Mouse (Mus musculus): ENCODE results near the gene Aebp2. TPM values are rescaled to one million over a fixed set of nuclear protein-coding genes. Genes with fewer than 3 reads are reported as not detected.
"Not testable (repeated sequence)": the region's sequence is repeated elsewhere in the genome, so short reads cannot be mapped to it uniquely, and the experiment has no call there.

Aebp2 gene
- polyA plus RNA-seq, 1 experiment: 0.51 TPM

DNA sequence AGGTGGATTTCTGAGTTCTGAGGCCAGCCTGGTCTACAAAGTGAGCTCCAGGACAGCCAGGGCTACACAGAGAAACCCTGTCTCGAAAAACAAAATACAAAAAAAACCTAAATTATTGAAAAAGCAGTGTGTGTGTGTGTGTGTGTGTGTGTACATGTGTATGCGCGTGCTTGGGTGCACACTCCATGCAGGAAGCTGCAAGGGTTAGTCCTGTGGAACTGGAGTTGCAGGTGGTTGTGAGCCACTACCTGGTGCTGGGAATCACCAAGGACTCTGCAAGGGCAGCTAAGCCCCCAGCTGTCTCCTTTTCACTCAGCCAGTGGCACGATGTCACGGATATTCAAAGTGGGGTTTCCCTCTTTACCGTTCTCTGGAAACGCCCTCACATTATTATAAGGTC is 39.3 kb downstream of the Aebp2 start:
- Histone ChIP-seq H3K4me3 (replicated peaks) (no peak overlapping the region), H3K27me3 (ENCODE audit: control insufficient read depth) (no peaks in the 10 kb centered on the region), H3K36me3 (ENCODE audit: control insufficient read depth) (no peaks in the 10 kb centered on the region), H3K9me3 (ENCODE audit: control insufficient read depth, low read length) (no peaks in the 10 kb centered on the region), H3K4me1 (ENCODE audit: control insufficient read depth) (no peaks in the 10 kb centered on the region)
- TF ChIP-seq GATA1 (IDR thresholded peaks at IDR 0.05; ENCODE audit: low read length) (no peak), TAL1 (IDR thresholded peaks at IDR 0.05; ENCODE audit: low read length) (no peak)

DNA sequence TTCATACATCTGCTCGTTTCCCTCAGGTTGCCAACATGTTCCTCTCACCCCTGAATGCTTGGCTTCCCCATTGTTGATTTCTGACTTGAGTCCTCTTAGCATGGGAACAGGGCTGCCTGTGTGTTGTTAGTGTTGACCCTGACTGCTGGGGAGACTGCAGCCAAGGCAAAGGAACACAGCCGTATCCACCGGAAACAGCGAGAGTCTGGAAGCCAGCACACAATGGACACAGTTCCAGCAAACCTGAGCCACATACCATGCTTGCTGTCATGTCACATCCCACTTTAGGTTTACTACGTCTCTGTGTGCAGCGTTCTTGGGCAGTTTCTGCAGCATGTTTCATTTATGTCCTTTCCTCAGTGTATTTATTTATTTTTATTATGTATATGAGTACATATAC is 39.8 kb downstream of the Aebp2 start:
- no peaks in the 10 kb centered on the region for H3K4me1 ChIP-seq (ENCODE audit: control insufficient read depth)
- no peaks in the 10 kb centered on the region for H3K9me3 ChIP-seq (ENCODE audit: control insufficient read depth, low read length)
- H3K4me3 ChIP-seq (replicated peaks): no peak overlapping the region
- TF ChIP-seq GATA1 (IDR thresholded peaks at IDR 0.05; ENCODE audit: low read length) (no peak), TAL1 (IDR thresholded peaks at IDR 0.05; ENCODE audit: low read length) (no peak)
- no peaks in the 10 kb centered on the region for H3K36me3 ChIP-seq (ENCODE audit: control insufficient read depth)
- no peaks in the 10 kb centered on the region for H3K27me3 ChIP-seq (ENCODE audit: control insufficient read depth)

DNA sequence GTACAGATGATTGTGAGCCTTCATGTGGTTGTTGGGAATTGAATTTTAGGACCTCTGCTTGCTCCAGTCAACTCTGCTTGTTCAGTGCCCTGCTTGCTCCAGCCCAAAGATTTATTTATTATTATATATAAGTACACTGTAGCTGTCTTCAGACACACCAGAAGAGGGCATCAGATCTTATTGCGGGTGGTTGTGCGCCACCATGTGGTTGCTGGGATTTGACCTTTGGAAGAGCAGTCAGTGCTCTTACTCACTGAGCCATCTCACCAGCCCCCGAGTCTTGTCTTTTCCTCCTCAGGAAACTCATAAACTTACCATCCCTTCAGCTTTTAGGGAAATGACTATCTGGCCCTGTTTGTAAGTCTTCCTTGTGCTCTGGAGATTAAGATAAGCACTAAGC is 40.2 kb downstream of the Aebp2 start:
- H3K4me3 ChIP-seq (replicated peaks); H3K4me1 ChIP-seq (ENCODE audit: control insufficient read depth); H3K9me3 ChIP-seq (ENCODE audit: control insufficient read depth, low read length); H3K27me3 ChIP-seq (ENCODE audit: control insufficient read depth); H3K36me3 ChIP-seq (ENCODE audit: control insufficient read depth): not testable (repeated sequence)

DNA sequence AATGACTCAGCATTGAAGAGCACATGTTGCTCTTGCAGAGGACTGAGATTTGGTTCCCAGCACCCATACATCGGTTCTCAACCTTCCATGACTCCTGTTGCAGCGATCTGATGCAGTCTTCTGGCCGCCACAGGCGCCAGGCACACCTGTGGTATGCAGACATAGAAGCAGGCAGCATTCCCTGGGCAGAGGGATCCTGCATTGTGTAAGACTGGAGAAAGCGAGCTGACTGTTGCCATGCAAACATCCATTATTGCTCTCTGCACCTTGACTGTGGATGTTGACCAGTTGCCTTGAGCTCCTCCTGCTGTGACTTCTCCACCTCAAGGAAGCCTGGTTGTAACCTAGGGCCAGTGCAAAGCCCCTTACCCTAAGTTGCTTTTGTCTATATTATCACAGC is 42.1 kb downstream of the Aebp2 start:
- no peak for TF ChIP-seq TAL1 (IDR thresholded peaks at IDR 0.05; ENCODE audit: low read length)
- Histone ChIP-seq H3K9me3 (ENCODE audit: control insufficient read depth, low read length) (peaks cover 1% of the 10 kb centered on the region), H3K36me3 (ENCODE audit: control insufficient read depth) (no peaks in the 10 kb centered on the region), H3K4me3 (replicated peaks) (no peak overlapping the region), H3K27me3 (ENCODE audit: control insufficient read depth) (no peaks in the 10 kb centered on the region), H3K4me1 (ENCODE audit: control insufficient read depth) (no peaks in the 10 kb centered on the region)

DNA sequence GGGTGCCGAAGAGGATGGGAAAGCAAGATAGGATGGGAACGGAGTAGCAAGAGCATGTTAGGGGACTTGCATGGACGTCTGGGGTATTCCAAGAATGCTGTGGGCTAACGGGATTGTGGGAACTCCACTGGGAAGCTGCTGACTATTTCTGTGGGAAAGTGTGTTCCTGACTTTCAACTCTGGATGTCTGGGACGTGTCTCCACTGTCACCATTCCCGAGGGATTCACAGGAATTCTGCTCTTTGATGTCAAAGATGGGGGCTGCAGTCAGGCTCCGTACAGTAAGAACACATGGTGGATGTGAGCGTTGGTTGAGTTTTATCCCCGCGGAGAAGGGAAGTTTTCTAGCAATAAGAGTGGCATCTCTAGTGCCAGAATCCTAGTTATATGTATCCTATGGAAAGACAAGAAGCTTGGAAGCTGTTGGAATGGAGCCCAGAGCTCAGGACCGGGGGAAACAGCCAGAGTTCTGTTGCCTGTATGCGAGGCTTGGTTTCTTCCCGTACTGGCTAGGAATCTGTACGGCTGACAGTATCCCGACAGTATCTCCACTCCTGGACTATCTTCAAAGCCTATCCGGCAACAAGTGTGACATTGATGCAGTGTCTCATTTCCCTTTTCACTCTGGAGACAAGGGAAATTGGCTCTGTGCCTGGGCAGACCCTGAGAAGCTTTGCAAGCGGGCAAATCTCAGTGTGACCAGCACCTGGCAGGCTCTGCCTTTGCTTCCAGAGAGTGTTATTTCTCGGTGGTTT is 44.2 kb downstream of the Aebp2 start:
- Histone ChIP-seq H3K9me3 (ENCODE audit: control insufficient read depth, low read length) (peaks cover 7% of the 10 kb centered on the region), H3K27me3 (ENCODE audit: control insufficient read depth) (no peaks in the 10 kb centered on the region), H3K4me3 (replicated peaks) (no peak overlapping the region), H3K4me1 (ENCODE audit: control insufficient read depth) (no peaks in the 10 kb centered on the region), H3K36me3 (ENCODE audit: control insufficient read depth) (no peaks in the 10 kb centered on the region)
- TF ChIP-seq TAL1 (IDR thresholded peaks at IDR 0.05; ENCODE audit: low read length): no peak
- no peak for TF ChIP-seq GATA1 (IDR thresholded peaks at IDR 0.05; ENCODE audit: low read length)

DNA sequence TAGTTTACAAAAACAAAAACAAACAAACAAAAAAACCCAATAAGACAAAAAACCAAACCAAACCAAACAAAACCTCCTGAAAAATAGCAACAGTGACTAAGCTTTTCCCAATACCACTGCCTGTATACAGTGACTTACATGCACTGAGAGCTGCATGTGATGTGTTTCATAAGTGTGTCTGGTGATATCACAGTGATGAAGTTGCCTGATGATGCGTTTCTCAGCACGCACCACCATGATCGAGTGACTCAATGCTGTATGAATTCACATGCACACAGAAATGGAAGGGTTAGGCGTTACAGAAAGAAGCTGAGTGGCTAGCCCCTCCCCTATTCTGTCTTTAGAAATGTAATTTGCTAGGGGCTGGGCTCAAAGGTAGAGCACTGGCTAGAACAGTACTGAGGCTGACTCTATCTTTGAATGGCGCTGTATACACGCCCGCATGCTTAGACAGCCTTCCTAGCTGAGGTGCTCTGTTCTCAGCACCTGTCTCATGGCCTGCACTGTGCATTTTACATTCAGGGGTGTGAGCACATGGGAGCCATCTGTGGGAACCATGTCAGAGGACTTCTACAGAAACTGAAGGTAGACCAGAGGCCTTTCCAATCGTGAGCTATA is 44.9 kb downstream of the Aebp2 start:
- Histone ChIP-seq H3K4me1 (ENCODE audit: control insufficient read depth) (no peaks in the 10 kb centered on the region), H3K4me3 (replicated peaks) (no peak overlapping the region), H3K36me3 (ENCODE audit: control insufficient read depth) (no peaks in the 10 kb centered on the region), H3K9me3 (ENCODE audit: control insufficient read depth, low read length) (peaks cover 7% of the 10 kb centered on the region), H3K27me3 (ENCODE audit: control insufficient read depth) (no peaks in the 10 kb centered on the region)
- TF ChIP-seq TAL1 (IDR thresholded peaks at IDR 0.05; ENCODE audit: low read length) (no peak), GATA1 (IDR thresholded peaks at IDR 0.05; ENCODE audit: low read length) (no peak)

DNA sequence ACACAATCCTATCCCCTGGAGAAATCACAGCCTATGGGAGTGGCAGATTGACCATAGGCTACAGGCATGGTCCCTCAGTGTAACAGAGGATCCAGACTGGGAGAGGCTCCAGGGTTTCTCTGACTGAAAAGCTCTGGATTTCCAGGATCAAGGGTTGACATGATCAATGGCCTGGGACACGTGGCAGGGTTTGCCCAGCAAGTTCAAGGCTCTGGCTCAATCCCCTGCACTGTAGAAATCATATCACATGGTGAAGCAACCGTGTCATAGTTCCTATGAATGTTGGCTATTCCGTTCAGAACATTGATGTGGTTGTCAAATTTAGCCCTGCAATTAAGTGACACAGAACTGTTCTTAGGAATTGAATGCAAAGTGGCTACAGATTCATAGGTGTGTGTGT is 52.0 kb downstream of the Aebp2 start:
- H3K36me3 ChIP-seq (ENCODE audit: control insufficient read depth): no peaks in the 10 kb centered on the region
- H3K4me1 ChIP-seq (ENCODE audit: control insufficient read depth): no peaks in the 10 kb centered on the region
- TF ChIP-seq GATA1 (IDR thresholded peaks at IDR 0.05; ENCODE audit: low read length) (no peak), TAL1 (IDR thresholded peaks at IDR 0.05; ENCODE audit: low read length) (no peak)
- H3K27me3 ChIP-seq (ENCODE audit: control insufficient read depth): no peaks in the 10 kb centered on the region
- H3K9me3 ChIP-seq (ENCODE audit: control insufficient read depth, low read length): peaks cover 7% of the 10 kb centered on the region
- H3K4me3 ChIP-seq (replicated peaks): no peak overlapping the region

DNA sequence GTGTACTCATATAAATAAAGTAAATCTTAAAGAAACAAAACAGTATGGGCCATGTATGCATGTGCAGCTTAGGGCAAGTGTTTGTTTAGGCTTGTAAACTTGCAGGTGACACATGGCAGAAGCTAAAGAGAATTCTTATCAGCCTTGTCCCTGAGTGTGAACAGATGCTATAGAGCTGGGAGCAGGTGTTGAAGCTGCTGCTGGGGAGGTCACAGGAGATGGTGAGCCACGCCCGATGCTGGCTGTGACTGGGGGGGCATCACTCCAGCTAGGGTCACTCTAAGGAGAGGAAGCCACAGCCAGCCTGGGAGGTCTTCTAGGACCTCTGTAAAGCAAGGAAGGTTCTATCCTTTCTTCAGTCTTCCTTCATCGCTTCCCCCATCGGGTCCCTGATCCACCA is 53.6 kb downstream of the Aebp2 start:
- Histone ChIP-seq H3K4me1 (ENCODE audit: control insufficient read depth) (no peaks in the 10 kb centered on the region), H3K36me3 (ENCODE audit: control insufficient read depth) (no peaks in the 10 kb centered on the region), H3K4me3 (replicated peaks) (no peak overlapping the region), H3K27me3 (ENCODE audit: control insufficient read depth) (no peaks in the 10 kb centered on the region), H3K9me3 (ENCODE audit: control insufficient read depth, low read length) (no peaks in the 10 kb centered on the region; the same call in 1 of the 2 replicates)
- TF ChIP-seq TAL1 (IDR thresholded peaks at IDR 0.05; ENCODE audit: low read length) (no peak), GATA1 (IDR thresholded peaks at IDR 0.05; ENCODE audit: low read length) (no peak)

DNA sequence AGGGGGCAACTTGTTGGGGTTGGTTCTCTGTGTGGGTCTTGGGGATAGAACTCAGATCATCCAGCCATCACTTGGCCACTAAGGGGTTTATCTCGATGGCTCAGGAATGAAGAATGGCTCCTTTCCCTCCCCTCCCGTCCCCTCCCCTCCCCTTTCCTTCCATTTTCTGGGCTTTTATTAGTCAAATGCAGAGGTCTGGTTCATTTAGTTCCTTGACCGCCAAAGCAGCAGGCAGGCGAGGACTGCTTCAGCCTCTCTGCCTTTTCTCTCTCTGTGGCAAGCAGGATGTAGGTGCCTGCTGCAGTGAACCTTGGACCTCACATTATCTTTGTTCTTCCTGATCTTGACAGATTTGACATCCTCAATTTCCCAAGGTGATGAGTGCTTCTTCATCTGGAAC is 54.6 kb downstream of the Aebp2 start:
- Histone ChIP-seq H3K9me3 (ENCODE audit: control insufficient read depth, low read length) (no peaks in the 10 kb centered on the region), H3K4me1 (ENCODE audit: control insufficient read depth) (no peaks in the 10 kb centered on the region), H3K36me3 (ENCODE audit: control insufficient read depth) (no peaks in the 10 kb centered on the region), H3K4me3 (replicated peaks) (no peak overlapping the region), H3K27me3 (ENCODE audit: control insufficient read depth) (no peaks in the 10 kb centered on the region)
- TF ChIP-seq GATA1 (IDR thresholded peaks at IDR 0.05; ENCODE audit: low read length): no peak
- TF ChIP-seq TAL1 (IDR thresholded peaks at IDR 0.05; ENCODE audit: low read length): no peak

DNA sequence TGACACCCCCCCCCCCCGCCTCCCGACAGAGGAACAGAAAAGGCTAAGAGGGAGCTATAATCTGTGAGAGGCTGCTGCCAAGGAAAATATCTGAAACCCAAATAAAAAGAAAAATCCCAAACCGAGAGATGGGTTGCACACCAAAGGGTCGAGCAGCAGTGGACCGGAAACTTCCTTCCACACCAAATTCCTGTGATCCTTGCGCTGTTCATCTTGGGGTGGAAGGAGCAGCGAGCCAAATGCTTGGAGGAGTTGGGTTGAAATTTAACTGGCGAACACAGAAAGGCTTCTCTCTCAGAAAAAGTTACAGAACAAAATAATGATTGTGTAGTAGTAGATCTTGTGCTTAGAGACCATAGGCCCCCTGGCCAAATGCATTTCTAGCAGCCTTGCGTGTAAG is 55.5 kb downstream of the Aebp2 start:
- no peaks in the 10 kb centered on the region for H3K9me3 ChIP-seq (ENCODE audit: control insufficient read depth, low read length)
- no peaks in the 10 kb centered on the region for H3K36me3 ChIP-seq (ENCODE audit: control insufficient read depth)
- H3K4me3 ChIP-seq (replicated peaks): no peak overlapping the region
- H3K27me3 ChIP-seq (ENCODE audit: control insufficient read depth): no peaks in the 10 kb centered on the region
- H3K4me1 ChIP-seq (ENCODE audit: control insufficient read depth): no peaks in the 10 kb centered on the region
- TF ChIP-seq GATA1 (IDR thresholded peaks at IDR 0.05; ENCODE audit: low read length) (no peak), TAL1 (IDR thresholded peaks at IDR 0.05; ENCODE audit: low read length) (no peak)
